Mouse (Mus musculus) lung, postnatal 0 days (tissue): ENCODE results near the gene Ccdc88c.

ENCODE experiments used
- CTCF ChIP-seq: IDR thresholded peaks from 2 replicates; pipeline ENCODE4 v1.5.1; 2016; ENCODE audit warnings: antibody characterized with exemption, mild to moderate bottlenecking
- EP300 ChIP-seq: IDR thresholded peaks from 2 replicates; pipeline ENCODE4 v1.6.1; 2016; ENCODE audit warnings: antibody characterized with exemption, mild to moderate bottlenecking, control low read depth

- no peak for TF ChIP-seq CTCF
- no peak for TF ChIP-seq EP300
Measured at GRCm38 (mm10) chr12:101007427-101007826, 21.4 kb downstream of the Ccdc88c start.
